Mouse (Mus musculus): ENCODE data around the gene Rpl36al.

Gene Rpl36al

DNA sequence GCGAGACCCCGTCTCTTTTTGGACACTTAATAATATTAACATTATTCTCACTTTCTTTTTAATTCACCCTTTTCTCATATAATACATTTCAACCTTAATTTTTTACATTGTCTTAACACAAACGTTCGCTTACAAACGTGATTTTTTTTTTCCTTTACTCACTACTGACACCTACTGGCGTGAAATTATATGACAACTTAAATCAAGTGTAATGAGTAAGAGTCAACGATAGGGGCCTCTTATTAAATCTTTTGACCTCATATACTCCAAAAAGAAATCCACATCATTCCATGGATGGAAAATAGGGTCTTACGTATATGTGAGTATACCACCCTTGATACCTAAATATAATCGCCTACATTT, 24.3 kb downstream of the Rpl36al start:
- no peak for DNase-seq (ENCODE audit: low spot score in 2 of 2)

DNA sequence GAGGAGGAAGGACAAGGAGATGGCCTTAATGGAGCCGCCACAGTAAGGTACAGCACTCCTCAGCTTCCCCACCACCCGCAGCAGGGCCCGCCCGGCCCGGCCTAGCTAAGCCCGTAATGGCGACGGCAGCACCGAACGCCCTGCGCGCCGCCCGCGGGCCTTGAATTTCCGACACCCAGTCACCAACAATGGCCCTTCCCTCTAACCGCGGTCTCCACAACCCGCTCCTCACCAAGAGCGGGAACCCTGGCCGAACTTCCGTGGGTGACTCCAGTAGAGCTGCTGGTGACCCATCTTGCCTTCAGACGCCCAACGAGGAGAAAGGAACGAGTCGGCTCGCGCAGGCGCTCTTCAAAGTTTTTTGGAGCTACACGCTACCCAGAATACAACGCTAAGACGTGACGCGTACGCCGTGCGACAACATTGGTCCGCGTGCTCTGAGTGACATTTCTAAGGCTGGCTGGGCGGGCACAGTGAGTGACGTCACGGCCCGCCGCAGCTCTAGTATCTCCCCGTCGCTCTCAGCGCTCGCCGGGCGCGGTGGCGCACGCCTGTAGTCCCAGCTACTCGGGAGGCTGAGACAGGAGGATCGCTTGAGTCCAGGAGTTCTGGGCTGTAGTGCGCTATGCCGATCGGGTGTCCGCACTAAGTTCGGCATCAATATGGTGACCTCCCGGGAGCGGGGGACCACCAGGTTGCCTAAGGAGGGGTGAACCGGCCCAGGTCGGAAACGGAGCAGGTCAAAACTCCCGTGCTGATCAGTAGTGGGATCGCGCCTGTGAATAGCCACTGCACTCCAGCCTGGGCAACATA, 24.9 kb downstream of the Rpl36al start, which contains the start of gene Rps29:
TSS of gene Rps29 (minus strand) at position 422 of the 813 bp plus-strand sequence.
- peak; percentile 97 for DNase-seq (ENCODE audit: low spot score in 2 of 2)

DNA sequence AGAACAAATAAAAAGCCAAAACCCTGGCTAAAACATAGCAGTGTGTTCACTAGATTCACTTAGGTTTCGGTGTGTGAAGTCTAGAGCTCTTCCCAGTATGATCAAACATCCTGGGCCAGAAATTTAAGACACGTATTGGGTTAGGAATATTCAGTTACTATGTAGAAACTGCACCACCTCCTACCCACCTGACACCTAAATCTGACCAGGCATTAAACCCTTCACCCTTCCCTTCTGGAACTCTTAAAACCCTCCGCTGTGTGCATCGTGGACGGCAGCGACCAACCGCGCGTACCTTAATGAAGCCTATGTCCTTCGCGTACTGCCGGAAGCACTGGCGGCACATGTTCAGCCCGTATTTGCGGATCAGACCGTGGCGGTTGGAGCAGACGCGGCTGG, 25.5 kb downstream of the Rpl36al start:
- DNase-seq (ENCODE audit: low spot score in 2 of 2): no peak

DNA sequence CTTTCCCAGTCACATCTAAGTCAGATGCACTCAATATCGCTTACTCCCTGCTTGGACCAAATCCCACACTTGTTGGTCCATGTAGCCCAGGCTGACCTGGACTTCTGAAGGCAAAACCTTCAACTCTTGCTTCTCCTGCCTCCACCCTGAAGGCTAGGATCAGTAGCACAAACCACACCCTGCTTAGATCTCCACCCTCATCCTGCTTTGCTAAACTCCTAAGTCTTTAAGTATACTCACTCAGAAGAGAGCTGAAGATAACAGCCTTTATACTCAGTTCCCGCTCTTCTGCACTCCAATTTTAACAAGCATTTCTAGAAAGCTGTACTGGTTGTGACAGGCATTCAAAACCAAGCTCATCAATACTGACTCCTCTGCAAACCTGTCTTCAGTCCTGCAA, 26.8 kb downstream of the Rpl36al start:
- DNase-seq (ENCODE audit: low spot score in 2 of 2): no peak

DNA sequence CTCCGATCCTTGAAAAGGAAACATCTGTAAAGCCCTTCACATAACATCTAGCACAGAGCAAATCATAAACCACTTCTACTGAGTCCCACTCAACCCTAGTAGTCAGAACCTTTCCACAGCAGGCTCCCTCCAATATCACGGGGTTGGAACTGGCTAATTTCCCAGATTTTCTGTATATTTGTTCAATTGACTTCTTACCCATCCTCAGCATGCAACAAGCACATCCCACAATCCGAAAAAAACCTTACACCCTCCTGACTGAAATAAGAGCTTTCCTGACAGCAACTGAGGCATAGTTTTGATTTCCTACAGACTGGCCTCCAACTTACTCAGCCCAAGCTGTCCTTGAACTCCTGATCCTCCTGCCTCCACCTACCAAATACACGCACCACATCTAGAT, 27.4 kb downstream of the Rpl36al start:
- DNase-seq (ENCODE audit: low spot score in 2 of 2): no peak

DNA sequence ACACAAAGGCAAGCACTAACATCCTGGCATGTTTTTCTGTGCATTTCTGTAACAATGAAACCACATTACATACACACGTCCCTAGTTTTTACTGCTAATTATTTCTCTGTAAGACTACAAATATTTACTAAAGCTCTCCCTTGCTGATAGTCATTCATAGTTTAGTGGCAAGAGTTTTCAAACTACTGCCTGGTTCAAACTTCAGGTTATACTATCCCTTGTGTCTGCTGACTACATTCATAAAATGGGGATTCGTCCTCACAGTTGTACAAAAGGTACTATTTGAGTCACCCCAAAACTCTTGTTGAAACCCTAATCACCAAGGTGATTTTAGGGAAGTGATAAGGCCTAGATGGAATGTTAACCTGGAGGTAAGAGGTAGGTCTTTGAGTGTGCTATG, 28.0 kb downstream of the Rpl36al start:
- DNase-seq (ENCODE audit: low spot score in 2 of 2): no peak

DNA sequence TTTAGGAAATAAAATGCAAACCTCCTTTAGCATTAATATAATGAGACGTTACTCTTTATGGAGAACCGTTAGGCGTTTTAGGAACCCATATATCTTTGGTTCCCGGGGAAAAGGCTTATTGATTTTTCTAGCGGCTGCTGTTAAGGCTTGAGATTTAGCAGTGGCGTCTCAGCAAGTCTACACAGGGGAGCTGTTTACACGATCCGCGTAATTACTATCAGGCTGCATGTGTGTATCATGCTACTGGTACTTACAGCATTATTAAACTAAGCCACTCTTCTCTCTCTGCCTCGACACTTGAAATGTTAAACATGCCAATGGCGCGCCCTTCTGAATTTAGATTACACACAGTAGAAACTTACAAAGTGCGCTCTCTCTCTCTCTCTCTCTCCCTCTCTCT, 33.8 kb downstream of the Rpl36al start:
- no peak for DNase-seq (ENCODE audit: low spot score in 2 of 2)

DNA sequence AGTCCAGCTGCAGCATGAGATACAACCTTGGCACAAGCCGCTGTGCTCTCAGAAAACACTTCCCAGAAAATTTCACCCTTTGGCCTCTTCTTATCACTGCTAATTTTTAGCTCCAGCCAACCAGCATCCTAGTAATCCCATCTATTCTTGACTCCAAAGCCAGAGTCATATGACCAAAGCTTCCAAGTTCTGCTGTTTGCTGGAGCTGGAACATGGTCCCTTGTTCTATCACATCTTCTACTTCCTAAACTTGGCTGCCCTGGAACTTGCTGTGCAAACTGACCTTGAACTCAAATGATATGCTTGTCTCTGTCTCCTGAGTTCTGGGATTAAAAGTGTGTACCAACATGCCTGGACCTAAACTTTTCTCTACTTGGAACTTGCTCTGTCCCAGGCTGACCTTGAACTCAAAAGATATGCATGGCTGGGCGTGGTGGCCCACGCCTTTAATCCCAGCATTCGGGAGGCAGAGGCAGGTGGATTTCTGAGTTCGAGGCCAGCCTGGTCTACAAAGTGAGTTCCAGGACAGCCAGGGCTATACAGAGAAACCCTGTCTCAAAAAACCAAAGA, 36.6 kb downstream of the Rpl36al start:
- no peak for DNase-seq (ENCODE audit: low spot score in 2 of 2)

DNA sequence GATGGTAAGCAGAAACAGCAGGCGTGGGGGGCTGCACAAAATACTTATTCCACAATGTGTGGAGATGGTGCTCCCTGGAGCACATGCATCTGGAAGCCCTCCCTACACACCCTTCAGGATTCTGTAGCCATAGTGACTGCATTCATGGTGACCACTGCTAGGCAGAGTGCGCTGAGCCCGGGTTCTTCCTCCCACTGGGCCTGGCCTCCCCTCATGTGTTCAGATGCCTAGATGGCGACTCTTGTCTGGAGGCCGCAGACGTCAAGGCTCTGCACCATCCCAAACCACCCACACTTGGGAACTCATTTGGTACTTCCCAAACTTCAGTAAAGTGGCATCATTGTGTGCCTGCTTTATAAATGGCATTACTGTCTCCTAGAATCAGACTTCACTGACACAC, 40.4 kb downstream of the Rpl36al start:
- no peak for DNase-seq (ENCODE audit: low spot score in 2 of 2)

DNA sequence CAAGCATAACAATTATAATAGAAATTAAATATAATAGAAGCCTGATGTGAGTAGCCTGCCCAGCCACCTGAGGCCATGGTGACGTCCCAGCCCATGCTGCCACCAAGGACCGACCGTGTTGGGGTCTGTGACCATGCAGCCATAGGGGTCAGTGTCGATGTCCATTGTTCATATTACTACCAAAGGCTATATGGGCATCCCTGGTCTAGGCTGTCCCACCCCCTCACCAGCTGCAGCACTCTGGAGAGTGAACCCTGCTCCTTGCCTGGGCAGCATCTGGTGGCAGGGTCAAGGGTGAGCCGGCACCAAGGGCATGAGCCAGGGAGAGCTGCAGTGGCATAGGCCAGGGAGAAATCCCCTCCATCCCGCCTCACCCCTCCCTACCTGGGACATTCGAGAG, 44.0 kb downstream of the Rpl36al start:
- no peak for DNase-seq (ENCODE audit: low spot score in 2 of 2)

DNA sequence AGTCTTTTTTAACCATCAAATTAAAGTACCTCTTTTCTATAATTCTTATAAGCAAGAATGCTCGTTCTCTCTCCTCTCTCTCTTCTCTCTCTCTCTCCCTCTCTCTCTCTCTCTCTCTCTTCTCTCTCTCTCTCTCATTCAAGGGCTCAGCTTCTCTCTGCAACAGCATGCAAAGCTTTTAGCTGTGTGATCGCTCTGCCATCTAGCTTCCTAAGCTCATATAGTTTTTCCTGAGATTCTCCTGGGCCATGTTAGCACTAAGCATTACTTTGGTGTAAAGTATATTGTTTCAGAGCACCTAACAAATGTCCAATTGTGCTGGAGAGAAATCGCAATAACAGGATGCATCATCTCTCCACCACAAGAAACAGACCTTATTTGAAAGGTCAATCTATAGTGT, 44.7 kb downstream of the Rpl36al start:
- no peak for DNase-seq (ENCODE audit: low spot score in 2 of 2)

All from frontal cortex, postnatal 25 days (tissue).